Mouse (Mus musculus) olfactory bulb, adult 2 months (tissue): ENCODE data around the gene Erg28.

Source experiments
- CTCF ChIP-seq: fragments of 200-500 bp; IDR thresholded peaks from 2 replicates; pipeline ENCODE4 v1.5.1; 2012; ENCODE audit warnings: low read depth, mild to moderate bottlenecking, low read length, moderate library complexity; ENCODE audit not compliant: insufficient read depth
- POLR2A ChIP-seq: fragments of 200-500 bp; IDR thresholded peaks from 2 replicates; pipeline ENCODE4 v1.6.1; 2012; ENCODE audit warnings: mild to moderate bottlenecking, low read depth, low read length, moderate library complexity; ENCODE audit not compliant: insufficient read depth

DNA sequence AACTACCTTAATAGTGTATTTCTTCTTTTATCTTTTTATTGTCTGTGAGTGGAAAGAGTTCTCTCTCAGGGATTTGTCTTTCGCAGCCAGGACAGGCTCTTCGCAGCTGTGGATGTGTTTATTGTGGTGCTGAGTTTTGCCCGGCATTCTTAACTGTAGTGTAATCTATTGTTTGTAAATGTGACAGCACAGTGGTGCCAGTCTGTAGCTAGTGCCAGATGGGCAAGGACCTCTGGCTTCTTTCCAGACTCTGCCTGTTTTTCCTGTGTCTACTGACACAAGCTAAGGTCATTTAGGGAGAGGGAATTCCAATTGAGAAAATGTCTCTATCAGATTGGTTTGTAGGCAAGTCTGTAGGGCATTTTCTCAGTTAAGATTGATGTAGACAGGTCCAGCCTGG lies 6.3 kb upstream of the Erg28 start:
- TF ChIP-seq CTCF (no peak), POLR2A (no peak)
